ENCODE assay signal across 8 mouse cellular contexts in genomic region chr14:16434396-16435171, GRCm38 (mm10).
DNase-seq lines count a peak whose midpoint lies in the region.

No protein-coding gene starts in this region.

- DNase-seq in left cerebral cortex, adult 18-20 months (ENCODE audit: low spot score in 2 of 2), result peak; percentile 55 to 61
- DNase-seq in left cerebral cortex, postnatal 10 days (ENCODE audit: extremely low spot score in 1 of 2, low spot score in 2 of 2), result no peak
- peak; percentile 20 for DNase-seq in brain, embryonic 18.5 days (ENCODE audit: low read depth, low spot score)
- DNase-seq in fibroblast of lung, adult 2 months (ENCODE audit: low read depth), result peak; percentile 45
- DNase-seq in heart, postnatal 4 days, result peak; percentile 74
- peak; percentile 60 for DNase-seq in layer of hippocampus, adult 11-12 months (ENCODE audit: low spot score)
- DNase-seq in lung, postnatal 36 days, result peak; percentile 79
- peak; percentile 42 for DNase-seq in right cerebral cortex, postnatal 25 days

- intact Hi-C loops in left cerebral cortex, postnatal 10 days (cut with DNase I), result loop anchor here (10.0 kb wide), 3 partner anchors 140 to 1750 kb away; no protein-coding TSS in a partner anchor

Comparison
In these comparisons a context has a peak if more than half of its experiments do, and no peak if none do; other contexts are left out.
1. DNase-seq: peak in left cerebral cortex, adult 18-20 months (2 of 2), brain, embryonic 18.5 days (single experiment), fibroblast of lung, adult 2 months (single experiment), heart, postnatal 4 days (single experiment), layer of hippocampus, adult 11-12 months (single experiment), lung, postnatal 36 days (single experiment) and right cerebral cortex, postnatal 25 days (single experiment); none in left cerebral cortex, postnatal 10 days (0 of 2).